Mouse (Mus musculus) heart, adult 2 months (tissue): ENCODE measurements around the gene A530032D15Rik.
"Not testable (repeated sequence)": the region's sequence is repeated elsewhere in the genome, so short reads cannot be mapped to it uniquely, and the experiment has no call there.

ENCODE experiments used
- CTCF ChIP-seq: fragments of 200-600 bp; IDR thresholded peaks from 2 replicates; pipeline ENCODE4 v1.8.1; 2022; ENCODE audit warnings: antibody characterized with exemption, mild to moderate bottlenecking, moderate library complexity
- POLR2A ChIP-seq: fragments of 200-500 bp; IDR thresholded peaks from 2 replicates; pipeline ENCODE4 v1.6.1; 2011; ENCODE audit warnings: mild to moderate bottlenecking, low read depth, low read length, control low read depth; ENCODE audit not compliant: insufficient read depth

DNA sequence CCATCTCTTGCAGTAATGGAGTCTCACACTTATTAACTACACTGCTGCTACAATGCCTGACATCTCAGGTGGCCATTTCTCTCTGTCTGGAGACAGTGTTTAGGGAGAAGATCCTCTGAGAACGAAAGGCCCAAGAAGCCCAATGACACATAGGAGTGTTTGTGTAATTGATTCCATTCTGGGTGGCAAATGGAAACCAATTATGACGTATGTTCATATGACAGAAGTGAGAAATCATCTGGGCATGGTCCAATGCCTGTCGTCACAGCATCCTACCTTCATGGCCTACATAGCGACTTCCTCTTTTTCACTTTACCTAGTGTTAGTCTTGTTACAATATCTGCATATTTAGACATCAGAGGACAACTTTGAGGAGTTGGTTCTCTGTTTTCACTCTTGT, 7.9 kb downstream of the A530032D15Rik start:
- TF ChIP-seq CTCF, POLR2A: not testable (repeated sequence)
